Mouse (Mus musculus): ENCODE data around the gene Slco3a1. TPM values are rescaled to one million over a fixed set of nuclear protein-coding genes. Genes with fewer than 3 reads are reported as not detected.
A peak's percentile ranks its signal among the peaks of the same experiment; 100 is the strongest.

Gene Slco3a1
- polyA plus RNA-seq, 1 experiment from 2014 or later: 7.9 TPM

DNA sequence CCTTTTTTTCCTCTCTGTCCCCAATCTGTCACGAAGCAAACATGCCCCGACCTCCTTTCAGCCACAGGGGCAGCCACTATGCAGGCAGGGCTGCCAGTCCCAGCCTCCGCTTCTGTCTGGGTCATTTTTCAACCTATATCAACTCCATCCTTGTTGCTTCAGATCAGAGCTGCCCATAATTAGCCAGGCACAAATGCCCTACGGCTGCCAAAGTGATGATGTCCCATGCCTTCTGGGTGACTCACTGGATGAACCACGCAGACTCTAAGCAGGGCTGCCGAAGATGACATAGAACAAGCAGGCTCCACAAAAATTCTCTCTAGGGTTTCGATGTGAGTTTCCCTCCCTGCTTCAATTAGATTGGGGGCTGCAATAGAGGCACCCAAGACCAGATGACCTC is 89.9 kb downstream of the Slco3a1 start:
- 84% methylated on average over 7 of the region's 7 CpGs for WGBS
- Histone ChIP-seq H3K36me3 (replicated peaks) (no peaks in the 10 kb centered on the region), H3K27ac (replicated peaks) (no peak overlapping the region), H3K27me3 (replicated peaks; ENCODE audit: low read depth, poor library complexity, severe bottlenecking) (no peaks in the 10 kb centered on the region), H3K9me3 (no peaks in the 10 kb centered on the region), H3K4me1 (peaks cover 6% of the 10 kb centered on the region; the same call in 1 of the 2 replicates), H3K4me3 (no peak overlapping the region)
- DNase-seq (ENCODE audit: low spot score): no peak

DNA sequence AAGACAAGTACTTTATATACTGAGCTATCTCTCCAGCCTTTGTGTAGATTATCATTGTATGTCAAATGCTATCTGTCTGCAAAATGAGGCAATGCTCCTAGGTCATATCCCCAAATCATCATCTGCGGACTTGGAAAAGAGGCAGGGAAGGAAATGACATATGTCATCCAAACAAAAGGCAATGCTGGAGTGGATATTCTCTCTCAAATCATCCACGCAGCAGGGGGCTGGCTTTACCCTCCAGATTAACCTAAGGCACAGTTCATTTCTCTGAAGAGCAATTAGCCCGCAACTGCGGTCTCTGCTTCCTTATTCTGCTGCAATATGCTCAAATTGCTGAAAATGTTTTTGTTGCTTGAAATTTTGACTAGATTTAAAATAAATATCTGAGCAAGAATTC is 92.1 kb downstream of the Slco3a1 start:
- Histone ChIP-seq H3K27ac (replicated peaks) (no peak overlapping the region), H3K27me3 (replicated peaks; ENCODE audit: low read depth, poor library complexity, severe bottlenecking) (no peaks in the 10 kb centered on the region), H3K4me3 (no peak overlapping the region), H3K4me1 (peaks cover 15% of the 10 kb centered on the region; the same call in 1 of the 2 replicates), H3K36me3 (replicated peaks) (no peaks in the 10 kb centered on the region), H3K9me3 (no peaks in the 10 kb centered on the region)
- 64% methylated on average over 4 of the region's 4 CpGs for whole genome bisulfite sequencing
- DNase-seq (ENCODE audit: low spot score): no peak

DNA sequence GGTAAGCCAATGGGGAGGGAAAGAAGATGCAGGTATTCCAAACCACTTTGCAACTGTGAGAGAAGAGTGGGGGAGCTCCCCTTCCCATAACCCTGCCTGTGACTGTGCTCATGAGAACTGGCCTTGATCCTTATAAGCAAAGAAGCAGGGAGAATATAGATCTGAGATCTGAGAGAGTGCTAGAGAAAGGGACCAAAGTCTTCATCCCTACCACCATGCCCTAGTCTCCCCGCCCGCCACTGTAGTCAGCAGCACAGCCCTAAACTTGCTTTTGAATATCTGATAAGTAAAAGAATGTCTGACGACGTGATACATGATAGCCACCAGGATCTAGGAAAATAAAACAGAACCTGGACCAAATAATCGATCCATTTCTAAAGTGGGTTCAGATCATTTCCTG is 92.8 kb downstream of the Slco3a1 start:
- 85% methylated on average over 5 of the region's 5 CpGs for WGBS
- Histone ChIP-seq H3K27me3 (replicated peaks; ENCODE audit: low read depth, poor library complexity, severe bottlenecking) (no peaks in the 10 kb centered on the region), H3K4me1 (peaks cover 12% of the 10 kb centered on the region; the same call in 1 of the 2 replicates), H3K36me3 (replicated peaks) (no peaks in the 10 kb centered on the region), H3K4me3 (no peak overlapping the region), H3K9me3 (no peaks in the 10 kb centered on the region), H3K27ac (replicated peaks) (no peak overlapping the region)
- DNase-seq (ENCODE audit: low spot score): no peak

DNA sequence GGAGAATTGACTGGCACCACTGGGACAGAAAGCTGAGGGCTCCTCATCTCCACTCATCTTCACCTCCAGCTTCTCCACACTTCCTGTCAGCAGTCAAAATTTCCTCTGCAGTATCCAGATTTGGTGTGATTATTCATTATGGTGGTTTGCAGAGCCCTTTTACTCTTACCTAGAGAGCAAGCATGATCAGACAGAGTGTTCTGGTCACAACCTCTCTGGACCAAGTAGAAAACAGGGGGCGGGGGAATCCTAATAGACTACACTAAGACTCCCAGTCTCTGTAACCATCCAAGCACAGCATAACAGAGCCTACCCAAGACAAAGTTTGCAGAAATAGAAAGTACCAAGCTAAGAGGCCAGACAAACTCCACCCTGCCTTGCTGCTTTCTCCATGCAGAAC is 93.4 kb downstream of the Slco3a1 start:
- Histone ChIP-seq H3K27ac (replicated peaks) (no peak overlapping the region), H3K27me3 (replicated peaks; ENCODE audit: low read depth, poor library complexity, severe bottlenecking) (no peaks in the 10 kb centered on the region), H3K36me3 (replicated peaks) (no peaks in the 10 kb centered on the region), H3K9me3 (no peaks in the 10 kb centered on the region), H3K4me3 (no peak overlapping the region), H3K4me1 (0 out of 2 replicates have a peak, but pooled peaks cover 9% of the 10 kb centered on the region)
- no peak for DNase-seq (ENCODE audit: low spot score)
- WGBS: 92% methylated on average over 1 of the region's 1 CpGs

DNA sequence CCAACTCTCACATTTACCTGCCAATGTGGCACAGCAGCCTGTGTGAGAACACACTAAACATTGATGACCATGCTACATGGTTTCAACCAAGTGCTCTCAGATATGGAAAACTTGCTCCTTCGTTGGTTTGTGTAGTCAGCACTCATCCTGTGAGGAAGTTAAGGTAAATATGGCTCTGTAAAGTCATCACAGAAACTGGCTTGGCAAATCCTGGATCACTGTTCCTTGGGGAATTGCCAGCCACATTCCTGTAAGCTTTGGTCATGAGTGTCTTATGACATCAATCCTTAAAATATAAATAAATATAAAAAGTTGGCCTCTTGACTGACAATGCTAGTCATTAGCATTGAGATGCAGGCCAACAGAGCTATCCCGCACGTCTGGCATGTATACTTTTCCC is 94.8 kb downstream of the Slco3a1 start:
- Histone ChIP-seq H3K36me3 (replicated peaks) (no peaks in the 10 kb centered on the region), H3K9me3 (no peaks in the 10 kb centered on the region), H3K27ac (replicated peaks) (no peak overlapping the region), H3K4me1 (0 out of 2 replicates have a peak, but pooled peaks cover 9% of the 10 kb centered on the region), H3K4me3 (no peak overlapping the region), H3K27me3 (replicated peaks; ENCODE audit: low read depth, poor library complexity, severe bottlenecking) (no peaks in the 10 kb centered on the region)
- no peak for DNase-seq (ENCODE audit: low spot score)
- WGBS: 83% methylated on average over 3 of the region's 3 CpGs

DNA sequence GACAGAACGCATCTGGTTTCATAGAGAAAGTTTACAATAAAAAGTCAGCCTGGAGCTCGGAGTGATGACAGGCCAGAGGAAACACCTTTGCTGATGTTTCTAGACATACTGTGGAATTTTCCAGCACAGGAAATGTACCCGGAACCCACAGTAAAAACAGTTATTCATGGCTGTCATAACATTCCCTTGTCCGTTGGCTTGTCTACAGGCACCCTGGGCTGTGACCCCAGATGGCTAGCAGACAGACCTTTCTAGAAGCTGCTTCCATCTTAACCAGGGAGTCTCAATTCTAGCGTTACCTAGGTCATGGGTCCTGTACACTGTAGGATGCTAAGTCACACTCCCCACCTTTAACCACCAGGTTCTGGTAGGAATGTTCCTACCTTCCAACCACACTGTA is 95.3 kb downstream of the Slco3a1 start:
- WGBS: 72% methylated on average over 5 of the region's 5 CpGs
- H3K27ac ChIP-seq (replicated peaks): no peak overlapping the region
- H3K4me1 ChIP-seq: peaks cover 11% of the 10 kb centered on the region; the same call in 1 of the 2 replicates
- H3K27me3 ChIP-seq (replicated peaks; ENCODE audit: low read depth, poor library complexity, severe bottlenecking): no peaks in the 10 kb centered on the region
- no peaks in the 10 kb centered on the region for H3K36me3 ChIP-seq (replicated peaks)
- H3K4me3 ChIP-seq: no peak overlapping the region
- no peaks in the 10 kb centered on the region for H3K9me3 ChIP-seq
- DNase-seq (ENCODE audit: low spot score): no peak

DNA sequence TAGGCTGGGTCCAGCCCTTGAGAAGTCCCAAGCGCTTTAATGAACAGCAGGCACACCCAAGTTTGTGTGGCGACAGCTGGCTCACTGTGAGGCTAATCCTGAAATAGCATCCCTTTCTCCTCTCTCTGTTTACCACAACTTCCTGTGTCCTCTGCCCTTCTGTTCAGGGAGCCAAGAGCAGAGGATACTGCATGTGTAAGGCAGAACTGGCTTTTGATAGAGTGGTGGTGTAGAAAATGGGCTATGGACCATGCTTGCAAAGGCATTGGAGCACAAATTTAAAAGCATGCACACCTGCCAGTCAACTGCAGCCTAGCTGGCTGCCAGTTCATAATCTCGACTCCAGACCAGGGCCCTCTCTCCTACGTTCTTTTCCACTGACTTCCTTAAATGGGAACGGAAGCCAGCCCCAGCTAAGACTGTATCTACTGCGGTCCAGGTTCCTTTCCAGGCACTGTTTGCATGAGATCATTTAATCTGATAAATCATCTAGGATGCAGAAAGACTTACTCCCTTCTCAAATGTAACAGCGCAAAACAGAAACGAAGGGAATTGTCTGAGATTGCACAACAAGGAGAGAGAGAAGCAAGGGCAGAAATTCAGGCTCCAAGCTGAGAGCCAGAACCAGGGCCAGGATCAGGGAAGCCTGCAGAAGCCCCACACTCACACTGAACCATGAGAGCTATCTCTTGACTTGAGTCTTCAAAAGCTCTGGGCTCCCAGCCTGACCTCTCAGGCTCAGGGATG is 95.9 kb downstream of the Slco3a1 start:
- no peak overlapping the region for H3K4me3 ChIP-seq
- WGBS: 70% methylated on average over 8 of the region's 8 CpGs
- H3K27ac ChIP-seq (replicated peaks): no peak overlapping the region
- H3K27me3 ChIP-seq (replicated peaks; ENCODE audit: low read depth, poor library complexity, severe bottlenecking): no peaks in the 10 kb centered on the region
- DNase-seq (ENCODE audit: low spot score): no peak
- no peaks in the 10 kb centered on the region for H3K9me3 ChIP-seq
- H3K36me3 ChIP-seq (replicated peaks): no peaks in the 10 kb centered on the region
- peaks cover 13% of the 10 kb centered on the region; the same call in 1 of the 2 replicates for H3K4me1 ChIP-seq

DNA sequence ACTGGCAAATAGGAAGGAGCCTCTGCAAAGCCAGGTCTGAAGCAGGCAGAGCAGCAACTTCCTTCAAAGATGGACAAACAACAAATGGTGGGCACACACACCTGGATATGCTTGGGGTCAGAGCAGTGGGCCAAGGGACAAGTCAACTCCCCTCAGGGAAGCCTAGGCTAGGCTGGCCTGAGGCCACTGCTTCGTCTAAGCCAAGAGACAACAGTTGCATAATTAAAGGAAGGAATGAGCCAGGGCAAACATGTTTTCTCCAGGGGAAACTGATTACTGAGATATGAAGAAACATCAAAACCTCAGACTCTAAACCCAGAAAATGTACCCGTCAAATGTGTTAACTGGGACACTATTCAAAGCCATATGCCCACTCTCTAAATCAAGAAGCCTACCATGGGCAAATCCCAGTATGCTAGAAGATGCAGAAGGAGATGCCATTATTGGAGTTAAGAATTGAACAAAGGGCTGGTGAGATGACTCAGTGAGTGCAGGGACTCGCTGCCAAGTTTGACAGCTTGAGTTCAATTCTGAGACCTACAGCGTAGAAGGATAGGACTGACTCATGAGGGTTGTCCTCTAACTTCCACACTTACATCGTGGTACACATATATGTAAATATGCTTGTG is 97.1 kb downstream of the Slco3a1 start:
- Histone ChIP-seq H3K27me3 (replicated peaks; ENCODE audit: low read depth, poor library complexity, severe bottlenecking) (no peaks in the 10 kb centered on the region), H3K36me3 (replicated peaks) (no peaks in the 10 kb centered on the region), H3K4me3 (no peak overlapping the region), H3K27ac (replicated peaks) (no peak overlapping the region), H3K4me1 (peaks cover 13% of the 10 kb centered on the region; the same call in 1 of the 2 replicates), H3K9me3 (no peaks in the 10 kb centered on the region)
- no peak for DNase-seq (ENCODE audit: low spot score)
- WGBS: 86% methylated on average over 5 of the region's 5 CpGs

DNA sequence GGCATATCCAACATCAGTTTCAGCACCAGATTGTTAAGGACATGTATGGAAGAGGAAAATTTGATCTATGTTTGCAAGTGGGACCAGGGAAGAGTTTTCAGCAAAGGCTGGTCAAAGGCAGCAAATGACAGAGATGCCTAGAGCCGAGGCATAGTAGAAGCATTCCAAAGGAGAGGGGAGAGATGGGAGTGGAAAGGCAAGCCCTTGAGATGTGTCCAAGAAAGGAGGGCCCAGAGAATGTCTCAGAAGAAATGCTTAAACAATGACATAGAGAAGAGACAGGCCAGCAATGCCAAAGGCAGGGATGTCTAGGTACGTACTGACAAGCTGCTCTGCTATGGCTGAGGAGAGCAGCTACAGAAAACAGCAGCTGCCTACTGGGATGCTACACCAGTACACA is 97.8 kb downstream of the Slco3a1 start:
- Histone ChIP-seq H3K4me1 (peaks cover 13% of the 10 kb centered on the region; the same call in 1 of the 2 replicates), H3K9me3 (no peaks in the 10 kb centered on the region)

DNA sequence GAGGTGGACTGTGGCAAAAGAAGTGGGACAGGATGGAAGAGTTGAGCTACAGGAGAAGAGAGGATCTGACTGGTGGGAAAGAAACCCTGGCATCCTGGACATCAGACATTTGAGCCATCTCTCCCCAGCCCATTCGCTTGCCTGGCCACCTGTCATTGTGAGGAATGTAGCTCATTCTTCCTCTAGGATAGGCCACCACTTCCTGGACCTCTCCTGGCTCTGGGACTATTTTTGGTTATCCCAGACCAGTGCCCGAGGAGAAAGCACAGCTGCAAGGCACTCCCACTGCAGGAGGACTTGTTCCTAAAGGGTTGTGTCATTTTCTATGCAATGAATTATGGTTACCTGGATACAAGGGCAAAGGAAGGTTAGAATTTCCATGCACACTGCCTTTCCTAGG is 103.5 kb downstream of the Slco3a1 start:
- no peak for DNase-seq (ENCODE audit: low spot score)
- WGBS: 67% methylated on average over 2 of the region's 2 CpGs

More for the DNA sequence above, 97.8 kb downstream of the Slco3a1 start:
- no peaks in the 10 kb centered on the region for H3K27me3 ChIP-seq (replicated peaks; ENCODE audit: low read depth, poor library complexity, severe bottlenecking)
- H3K4me3 ChIP-seq: no peak overlapping the region
- H3K27ac ChIP-seq (replicated peaks): no peak overlapping the region
- WGBS: 83% methylated on average over 2 of the region's 2 CpGs
- no peak for DNase-seq (ENCODE audit: low spot score)
- no peaks in the 10 kb centered on the region for H3K36me3 ChIP-seq (replicated peaks)

DNA sequence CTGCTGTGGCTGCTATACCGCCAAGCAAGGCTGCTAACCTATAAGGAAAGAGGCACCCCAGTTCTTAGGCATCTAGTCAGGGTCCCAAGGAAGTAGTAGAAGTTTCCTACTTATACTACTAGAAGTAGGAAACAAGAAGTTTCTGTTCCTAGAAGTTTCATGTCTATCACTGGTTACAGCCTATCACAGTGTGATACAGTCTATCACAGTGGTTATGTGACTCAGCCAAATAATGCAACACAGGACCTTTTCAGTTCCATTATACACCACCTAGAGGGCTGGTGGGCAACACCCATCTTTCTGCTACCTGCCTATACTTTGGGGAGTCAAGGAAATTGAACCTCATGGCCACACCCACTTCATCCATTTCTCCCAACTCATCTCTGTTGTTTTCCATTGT is 104.8 kb downstream of the Slco3a1 start:
- H3K4me1 ChIP-seq: peaks cover 14% of the 10 kb centered on the region
- H3K27ac ChIP-seq (replicated peaks): no peak overlapping the region
- H3K9me3 ChIP-seq: no peaks in the 10 kb centered on the region
- 94% methylated on average over 1 of the region's 1 CpGs for WGBS
- no peak for DNase-seq (ENCODE audit: low spot score)
- H3K4me3 ChIP-seq: no peak overlapping the region
- no peaks in the 10 kb centered on the region for H3K27me3 ChIP-seq (replicated peaks; ENCODE audit: low read depth, poor library complexity, severe bottlenecking)
- no peaks in the 10 kb centered on the region for H3K36me3 ChIP-seq (replicated peaks)

More for the DNA sequence above, 103.5 kb downstream of the Slco3a1 start:
- Histone ChIP-seq H3K27me3 (replicated peaks; ENCODE audit: low read depth, poor library complexity, severe bottlenecking) (no peaks in the 10 kb centered on the region), H3K4me3 (no peak overlapping the region), H3K27ac (replicated peaks) (no peak overlapping the region), H3K4me1 (peaks cover 14% of the 10 kb centered on the region), H3K9me3 (no peaks in the 10 kb centered on the region), H3K36me3 (replicated peaks) (no peaks in the 10 kb centered on the region)

DNA sequence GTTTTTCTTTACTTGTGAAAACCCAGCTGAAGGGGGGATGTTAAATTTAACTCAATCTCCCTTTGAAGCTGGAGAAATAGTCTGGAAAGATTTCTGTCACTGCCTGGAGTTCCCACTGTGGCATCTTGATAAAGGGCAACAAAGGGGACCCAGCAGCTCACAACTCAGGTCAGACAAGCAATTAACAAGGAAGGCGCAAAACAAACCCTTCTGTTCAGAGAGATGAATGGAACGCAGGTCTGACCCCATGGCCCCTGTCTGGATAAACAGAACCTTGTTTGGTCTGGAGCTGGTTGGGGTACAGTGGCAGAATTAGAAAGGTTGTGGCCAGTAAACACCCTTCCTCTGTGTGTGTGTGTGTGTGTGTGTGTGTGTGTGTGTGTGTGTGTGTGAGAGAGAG is 106.8 kb downstream of the Slco3a1 start:
- Histone ChIP-seq H3K27ac (replicated peaks) (peak overlapping the region; percentile 24; the same call in 1 of the 2 replicates), H3K4me1 (peaks cover 10% of the 10 kb centered on the region), H3K9me3 (no peaks in the 10 kb centered on the region), H3K4me3 (no peak overlapping the region), H3K27me3 (replicated peaks; ENCODE audit: low read depth, poor library complexity, severe bottlenecking) (no peaks in the 10 kb centered on the region), H3K36me3 (replicated peaks) (no peaks in the 10 kb centered on the region)
- DNase-seq (ENCODE audit: low spot score): peak; percentile 41
- WGBS: 2% methylated on average over 2 of the region's 2 CpGs

DNA sequence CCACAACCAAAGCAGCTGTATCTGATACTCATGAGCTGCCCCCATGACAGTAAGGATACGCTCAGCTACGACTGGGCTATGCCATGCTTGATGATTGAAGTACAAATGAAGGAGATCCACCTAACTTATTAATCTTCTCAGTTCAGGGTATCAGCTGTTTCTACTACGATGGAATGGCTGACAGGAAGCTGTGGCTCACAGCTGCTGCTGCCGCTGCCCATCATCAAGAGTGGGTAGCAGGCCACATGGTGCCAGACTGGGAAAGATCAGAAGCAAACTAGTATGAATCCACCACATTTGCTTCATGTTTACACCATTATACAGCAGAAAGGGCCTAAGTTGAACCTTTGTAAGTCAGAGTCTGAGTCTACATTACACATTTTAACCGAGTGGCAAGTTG is 109.4 kb downstream of the Slco3a1 start:
- peaks cover 10% of the 10 kb centered on the region for H3K4me1 ChIP-seq
- no peak for DNase-seq (ENCODE audit: low spot score)
- no peak overlapping the region for H3K27ac ChIP-seq (replicated peaks)
- H3K9me3 ChIP-seq: no peaks in the 10 kb centered on the region
- no peak overlapping the region for H3K4me3 ChIP-seq
- 88% methylated on average over 5 of the region's 5 CpGs for WGBS
- no peaks in the 10 kb centered on the region for H3K27me3 ChIP-seq (replicated peaks; ENCODE audit: low read depth, poor library complexity, severe bottlenecking)
- H3K36me3 ChIP-seq (replicated peaks): no peaks in the 10 kb centered on the region
